Mouse (Mus musculus) spleen, adult 2 months (tissue): Measurements from ENCODE around the gene Mov10. TPM values are rescaled to one million over a fixed set of nuclear protein-coding genes. Genes with fewer than 3 reads are reported as not detected.

Experiments
- DNase-seq, 2 experiments: peaks; one replicate each; pipeline versions ENCODE4 v3.0.0 to v3.0.0-alpha.2; 2012 to 2021; ENCODE audit warnings: low spot score in 2 of 2, low read depth in 1 of 2
- H3K27ac ChIP-seq: fragments of 200-500 bp; 2 replicates; pipeline ENCODE4 v1.5.1; 2012; ENCODE audit warnings: low read length, inconsistent platforms; ENCODE audit not compliant: insufficient read depth
- H3K27me3 ChIP-seq: fragments of 200-500 bp; 2 replicates; pipeline ENCODE4 v1.6.1; 2012; ENCODE audit warnings: mild to moderate bottlenecking, moderate library complexity, low read length, inconsistent platforms; ENCODE audit not compliant: control insufficient read depth, insufficient read depth
- H3K36me3 ChIP-seq: fragments of 200-500 bp; 2 replicates; pipeline ENCODE4 v1.6.1; 2012; ENCODE audit warnings: mild to moderate bottlenecking, low read length, inconsistent platforms; ENCODE audit not compliant: control insufficient read depth, insufficient read depth
- H3K4me1 ChIP-seq: fragments of 200-500 bp; 2 replicates; pipeline ENCODE4 v1.6.1; 2011; ENCODE audit warnings: inconsistent platforms; ENCODE audit not compliant: control insufficient read depth, insufficient read depth, insufficient read length
- H3K4me3 ChIP-seq: fragments of 200-500 bp; 2 replicates; pipeline ENCODE4 v1.5.1; 2011; ENCODE audit warnings: mild to moderate bottlenecking, inconsistent platforms; ENCODE audit not compliant: insufficient read depth, insufficient read length; ENCODE audit errors: extremely low read depth
- CTCF ChIP-seq: fragments of 200-500 bp; IDR thresholded peaks from 2 replicates; pipeline ENCODE4 v1.5.1; 2011; ENCODE audit warnings: mild to moderate bottlenecking, inconsistent platforms; ENCODE audit not compliant: insufficient read depth, insufficient read length, insufficient replicate concordance; ENCODE audit errors: extremely low read depth
- POLR2A ChIP-seq: fragments of 200-500 bp; IDR thresholded peaks from 2 replicates; pipeline ENCODE4 v1.6.1; 2011; ENCODE audit warnings: low read depth, low read length, inconsistent platforms
- WGBS: fragments of 180-500 bp; shearing (Covaris S2); methylation state at CpG from one replicate; pipeline ENCODE4 v1.1.7; 2018; 5-methylcytosine and 5-hydroxymethylcytosine counted together
- polyA plus RNA-seq: library from polyadenylated mRNA; depleted of rRNA; stranded (reverse); fragments of >200 nt; gene quantifications from 2 replicates; pipeline ENCODE4 v1.2.3, GENCODE M21; 2012

The Mov10 gene
- polyA plus RNA-seq, 1 experiment = 13.5 TPM

DNA sequence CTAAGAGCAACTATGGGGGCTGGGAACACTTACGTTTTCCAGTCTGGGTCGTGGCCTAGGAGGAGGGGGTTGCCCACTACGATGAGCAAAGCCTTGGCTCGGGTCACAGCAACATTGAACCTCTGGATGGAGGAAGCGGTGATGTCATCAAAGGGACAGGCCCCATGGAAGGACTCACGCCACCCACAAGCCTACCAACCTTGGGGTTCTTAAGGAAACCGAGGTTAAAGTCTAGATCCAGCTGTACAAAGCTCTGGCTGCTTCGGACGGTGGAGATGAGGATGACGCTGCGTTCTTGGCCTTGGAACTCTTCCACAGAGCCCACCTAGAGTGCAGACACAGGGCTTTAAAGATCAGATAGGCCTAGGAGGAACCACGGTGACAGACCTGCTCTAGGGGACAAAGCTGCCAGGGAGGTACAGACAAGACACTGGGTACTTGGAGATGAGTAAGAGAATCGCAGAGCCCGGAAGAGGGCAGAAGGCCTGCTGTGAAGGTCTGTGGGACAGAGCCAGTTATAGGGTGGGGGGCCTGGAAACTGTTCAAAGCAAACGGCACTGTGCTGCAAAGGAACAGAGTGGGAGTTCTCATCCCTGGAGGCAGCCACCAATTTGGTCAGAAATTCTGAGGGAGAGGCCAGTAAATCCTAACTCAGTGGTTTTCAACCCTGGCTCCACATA, 22.6 kb downstream of the Mov10 start:
- H3K27ac ChIP-seq = no peak overlapping the region
- no peak for DNase-seq
- no peak overlapping the region for H3K4me3 ChIP-seq
- no peaks in the 10 kb centered on the region for H3K27me3 ChIP-seq
- peaks cover 21% of the 10 kb centered on the region for H3K36me3 ChIP-seq
- 83% methylated on average over 15 of the region's 15 CpGs for WGBS
- no peak for TF ChIP-seq POLR2A
- TF ChIP-seq CTCF = no peak
- peaks cover 3% of the 10 kb centered on the region; the same call in 1 of the 2 replicates for H3K4me1 ChIP-seq

DNA sequence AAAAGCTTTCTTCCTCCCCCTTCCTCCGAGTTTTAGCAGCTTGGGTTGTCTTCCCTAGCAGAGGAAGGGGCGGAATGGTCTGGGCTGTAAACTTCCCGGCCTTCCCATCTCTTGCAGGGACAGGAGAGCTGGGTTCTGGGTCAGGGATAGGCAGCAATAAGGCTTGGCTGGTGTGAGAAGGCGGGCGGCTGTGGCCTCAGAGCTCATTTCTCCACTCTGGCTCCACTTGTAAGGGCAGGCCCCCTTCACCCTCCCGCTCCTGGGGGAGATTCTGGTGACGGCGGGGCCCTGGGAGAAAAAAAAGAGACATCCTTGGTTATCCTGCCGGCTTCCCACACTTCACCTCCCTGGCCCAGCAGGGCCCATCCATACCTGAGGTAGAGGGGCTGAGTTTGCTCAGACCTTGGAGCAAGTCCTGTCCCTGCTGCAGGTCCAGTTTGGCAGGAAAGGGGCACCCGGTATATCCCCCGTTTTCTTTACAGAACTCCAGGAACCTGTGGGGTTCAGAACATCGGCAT, 23.4 kb downstream of the Mov10 start:
- no peaks in the 10 kb centered on the region for H3K27me3 ChIP-seq
- H3K27ac ChIP-seq = no peak overlapping the region
- peaks cover 15% of the 10 kb centered on the region for H3K36me3 ChIP-seq
- TF ChIP-seq CTCF = no peak
- H3K4me3 ChIP-seq = no peak overlapping the region
- WGBS = 88% methylated on average over 12 of the region's 12 CpGs
- H3K4me1 ChIP-seq = peaks cover 3% of the 10 kb centered on the region; the same call in 1 of the 2 replicates
- DNase-seq = no peak

DNA sequence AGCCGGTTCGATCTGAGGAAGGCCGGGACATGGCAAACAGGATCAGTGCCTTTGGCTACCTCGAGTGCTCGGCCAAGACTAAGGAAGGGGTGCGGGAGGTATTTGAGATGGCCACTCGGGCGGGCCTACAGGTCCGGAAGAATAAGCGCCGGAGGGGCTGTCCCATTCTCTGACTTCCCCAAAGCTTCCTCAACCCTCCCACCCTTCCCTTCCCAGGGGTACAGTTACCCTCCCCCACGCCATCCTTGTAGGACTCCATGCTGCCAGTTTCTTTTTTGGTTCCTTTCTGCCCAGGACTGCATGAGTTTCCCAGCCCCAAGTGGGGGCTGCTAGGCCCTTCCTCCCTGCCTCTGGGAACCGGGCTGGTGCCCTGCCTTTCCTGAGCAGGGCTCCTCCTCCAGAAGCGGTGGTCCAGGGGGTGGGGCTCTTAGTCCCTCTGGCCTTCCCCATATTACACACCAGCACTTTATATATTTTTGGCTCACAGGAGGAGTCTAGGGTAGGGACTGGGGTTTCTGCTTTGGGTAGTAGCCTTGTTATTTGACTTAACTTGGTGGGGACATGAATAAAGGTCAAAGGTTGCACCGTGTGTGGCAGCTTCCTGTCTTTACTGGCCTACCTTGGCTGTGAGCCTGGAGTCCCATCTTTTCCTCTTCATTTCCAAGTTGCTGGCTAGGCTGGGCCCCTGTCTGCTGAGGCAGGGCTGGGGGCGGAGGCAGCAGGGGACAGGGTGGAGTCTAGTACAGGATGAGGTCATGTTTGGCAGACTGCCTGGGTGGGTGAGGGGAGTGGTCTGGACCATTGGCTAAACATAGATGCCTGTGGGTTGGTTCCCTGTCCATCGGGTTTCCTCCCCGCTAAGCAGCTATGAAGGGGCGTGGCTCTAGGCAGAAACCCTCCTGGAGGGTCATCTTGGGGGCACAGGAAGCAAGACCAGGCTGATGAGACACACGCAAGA, 24.2 kb downstream of the Mov10 start:
- peaks cover 5% of the 10 kb centered on the region; the same call in 1 of the 2 replicates for H3K4me1 ChIP-seq

DNA sequence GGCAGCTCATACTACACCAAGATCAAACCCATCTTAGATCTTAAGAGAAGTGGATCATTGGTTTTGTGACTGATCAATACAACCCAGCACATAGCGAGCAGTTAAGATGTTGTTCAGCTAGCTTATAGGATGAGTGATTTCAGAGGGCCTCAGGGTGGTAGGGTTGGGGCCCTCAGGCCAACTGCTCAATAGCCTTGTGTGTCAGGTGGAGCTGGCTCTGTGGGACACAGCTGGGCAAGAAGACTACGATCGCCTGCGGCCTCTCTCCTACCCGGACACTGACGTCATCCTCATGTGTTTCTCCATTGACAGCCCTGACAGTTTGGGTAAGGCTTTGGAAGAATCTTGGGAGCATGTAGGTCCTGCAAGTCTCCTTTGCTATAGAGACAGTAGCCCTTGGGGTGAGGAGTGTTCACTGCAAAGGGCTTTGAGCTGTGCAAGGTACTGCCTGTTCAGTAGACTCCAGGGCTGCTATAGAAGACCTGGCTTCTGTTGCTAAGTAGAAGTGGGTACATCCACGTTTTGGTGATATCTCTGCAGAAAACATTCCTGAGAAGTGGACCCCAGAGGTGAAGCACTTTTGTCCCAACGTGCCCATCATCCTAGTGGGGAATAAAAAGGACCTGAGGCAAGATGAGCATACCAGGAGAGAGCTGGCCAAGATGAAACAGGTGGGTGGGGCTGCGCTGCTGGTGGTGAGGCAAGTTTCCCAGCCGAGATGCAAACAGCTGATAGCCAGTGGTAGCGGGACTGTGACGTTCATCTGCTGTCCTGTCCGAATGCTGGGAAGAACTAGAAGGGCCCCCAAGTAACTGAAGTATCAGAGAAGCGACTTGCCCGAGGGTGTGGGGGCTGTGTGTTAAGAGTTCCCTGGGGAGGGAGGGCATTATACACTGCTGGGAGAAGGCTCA, 25.7 kb downstream of the Mov10 start:
- no peak for DNase-seq
- Histone ChIP-seq H3K4me1 (peaks cover 8% of the 10 kb centered on the region; the same call in 1 of the 2 replicates), H3K27ac (no peak overlapping the region), H3K36me3 (peaks cover 5% of the 10 kb centered on the region), H3K27me3 (0 out of 2 replicates have a peak, but pooled peaks cover 2% of the 10 kb centered on the region), H3K4me3 (no peak overlapping the region)
- TF ChIP-seq CTCF (no peak), POLR2A (no peak)
- 82% methylated on average over 15 of the region's 15 CpGs for WGBS

More for the DNA sequence above, 24.2 kb downstream of the Mov10 start:
- TF ChIP-seq CTCF (no peak), POLR2A (no peak)
- H3K4me3 ChIP-seq = no peak overlapping the region
- H3K27ac ChIP-seq = no peak overlapping the region
- H3K36me3 ChIP-seq = peaks cover 7% of the 10 kb centered on the region
- H3K27me3 ChIP-seq = no peaks in the 10 kb centered on the region
- peak in 1 of 2 experiments; percentile 46 for DNase-seq
- 71% methylated on average over 20 of the region's 20 CpGs for WGBS

DNA sequence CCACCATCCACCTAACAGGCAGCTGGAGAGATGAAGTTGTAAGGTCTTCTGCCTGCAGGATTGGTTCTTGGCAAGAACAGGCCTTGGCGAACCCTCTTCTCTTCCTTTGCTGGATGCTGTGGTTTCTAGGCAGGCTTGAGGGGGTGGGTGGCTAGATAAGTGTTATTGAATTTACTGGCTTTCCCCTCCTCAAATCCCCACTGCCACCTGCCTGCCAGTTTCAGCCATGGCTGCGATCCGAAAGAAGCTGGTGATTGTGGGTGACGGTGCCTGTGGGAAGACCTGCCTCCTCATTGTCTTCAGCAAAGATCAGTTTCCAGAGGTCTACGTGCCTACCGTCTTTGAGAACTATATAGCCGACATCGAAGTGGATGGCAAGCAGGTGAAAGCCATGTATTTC, 26.7 kb downstream of the Mov10 start:
- H3K36me3 ChIP-seq = peaks cover 5% of the 10 kb centered on the region
- WGBS = 95% methylated on average over 8 of the region's 8 CpGs
- TF ChIP-seq POLR2A (no peak), CTCF (no peak)

DNA sequence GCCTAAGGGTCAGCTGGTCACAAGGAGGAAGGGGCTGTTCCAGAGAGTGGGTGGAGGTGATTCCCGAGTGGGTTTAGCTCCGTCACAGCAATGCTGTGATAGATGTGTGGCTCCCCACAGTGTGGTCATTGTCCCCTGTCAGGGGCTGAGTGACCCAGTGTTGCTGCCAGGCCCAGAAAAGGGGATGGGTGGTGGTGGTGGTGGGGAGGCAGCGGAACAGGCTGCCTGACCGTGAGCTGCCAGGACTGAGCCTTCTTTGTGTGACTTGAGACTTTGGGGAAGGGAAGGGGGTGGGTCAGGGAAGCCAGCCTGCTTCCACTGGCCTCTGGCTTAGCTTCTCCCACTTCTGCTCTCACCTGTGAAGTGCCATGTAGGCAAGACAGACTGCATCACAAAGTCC, 27.3 kb downstream of the Mov10 start:
- peaks cover 5% of the 10 kb centered on the region; the same call in 1 of the 2 replicates for H3K4me1 ChIP-seq
- DNase-seq = no peak
- H3K4me3 ChIP-seq = no peak overlapping the region
- 0 out of 2 replicates have a peak, but pooled peaks cover 2% of the 10 kb centered on the region for H3K27me3 ChIP-seq
- peaks cover 5% of the 10 kb centered on the region for H3K36me3 ChIP-seq
- H3K27ac ChIP-seq = no peak overlapping the region
- TF ChIP-seq CTCF = no peak
- no peak for TF ChIP-seq POLR2A
- 87% methylated on average over 4 of the region's 4 CpGs for WGBS

More for the DNA sequence above, 26.7 kb downstream of the Mov10 start:
- no peak for DNase-seq
- Histone ChIP-seq H3K27me3 (0 out of 2 replicates have a peak, but pooled peaks cover 2% of the 10 kb centered on the region), H3K4me3 (no peak overlapping the region), H3K4me1 (peaks cover 7% of the 10 kb centered on the region; the same call in 1 of the 2 replicates), H3K27ac (no peak overlapping the region)
